In genomic region chr11:110484426-110484825, GRCm38 (mm10) we compare ENCODE assay signal across 30 mouse cellular contexts.
"Had no signal": no experiment of that assay in that cellular context is flagged by ENCODE, and none has a peak within 500 bp of the region (broad histone marks: within the 10 kb centered on the region; RNA-seq: fewer than 3 reads in every experiment).

No protein-coding gene starts in this region.

- H3K4me2 ChIP-seq: heart, embryonic 12.5 days; heart, embryonic 13.5 days; heart, embryonic 15.5 days; hindbrain, embryonic 12.5 days; hindbrain, embryonic 13.5 days; hindbrain, embryonic 14.5 days; hindbrain, embryonic 15.5 days; intestine, embryonic 15.5 days; kidney, embryonic 15.5 days had no signal

- ATAC-seq: hindbrain, embryonic 16.5 days; hindbrain, postnatal 0 days; inflammation-experienced regulatory T-cells, adult 6 months; intestine, embryonic 15.5 days; intestine, embryonic 16.5 days; intestine, postnatal 0 days had no signal

- H3K4me3 ChIP-seq: heart, adult 2 months; heart, embryonic 10.5 days; heart, embryonic 12.5 days; heart, embryonic 13.5 days; heart, embryonic 15.5 days; hindbrain, embryonic 10.5 days; hindbrain, embryonic 12.5 days; hindbrain, embryonic 13.5 days; hindbrain, embryonic 15.5 days; intestine, embryonic 15.5 days; kidney, embryonic 15.5 days; layer of hippocampus, adult 2 months; left cerebral cortex, adult 2 months had no signal

- H3K27me3 ChIP-seq: heart, embryonic 12.5 days; heart, embryonic 13.5 days; heart, embryonic 15.5 days; hindbrain, embryonic 15.5 days; intestine, embryonic 15.5 days; kidney, embryonic 15.5 days had no signal

- H3K9ac ChIP-seq: heart, embryonic 12.5 days; heart, embryonic 13.5 days; heart, embryonic 15.5 days; hindbrain, embryonic 12.5 days; hindbrain, embryonic 13.5 days; hindbrain, embryonic 14.5 days; hindbrain, embryonic 15.5 days; intestine, embryonic 15.5 days; kidney, embryonic 15.5 days had no signal

- DNase-seq: heart, adult 2 months; heart, postnatal 10 days; heart, postnatal 14 days; heart, postnatal 36 days; heart, postnatal 4 days; kidney, adult 11 months; kidney, postnatal 10 days; kidney, postnatal 14 days; kidney, postnatal 4 days; layer of hippocampus, adult 9-11 months; layer of hippocampus, postnatal 36 days had no signal

- H3K27ac ChIP-seq: heart, adult 2 months; heart, embryonic 10.5 days; heart, embryonic 13.5 days; heart, embryonic 15.5 days; hindbrain, embryonic 10.5 days; hindbrain, embryonic 12.5 days; hindbrain, embryonic 13.5 days; hindbrain, embryonic 14.5 days; hindbrain, embryonic 15.5 days; hindbrain, postnatal 0 days; intestine, embryonic 15.5 days; kidney, embryonic 15.5 days; kidney, postnatal 0 days; layer of hippocampus, adult 2 months; left cerebral cortex, adult 2 months had no signal

- H3K9me3 ChIP-seq: heart, embryonic 10.5 days; heart, embryonic 12.5 days; heart, embryonic 13.5 days; heart, embryonic 15.5 days; hindbrain, embryonic 12.5 days; hindbrain, embryonic 15.5 days; intestine, embryonic 15.5 days; kidney, embryonic 15.5 days had no signal

- H3K36me3 ChIP-seq: heart, embryonic 12.5 days; heart, embryonic 15.5 days; hindbrain, embryonic 12.5 days; hindbrain, embryonic 15.5 days; intestine, embryonic 15.5 days had no signal
